Mouse (Mus musculus): ENCODE results near the gene Nrl.

Nrl gene

DNA sequence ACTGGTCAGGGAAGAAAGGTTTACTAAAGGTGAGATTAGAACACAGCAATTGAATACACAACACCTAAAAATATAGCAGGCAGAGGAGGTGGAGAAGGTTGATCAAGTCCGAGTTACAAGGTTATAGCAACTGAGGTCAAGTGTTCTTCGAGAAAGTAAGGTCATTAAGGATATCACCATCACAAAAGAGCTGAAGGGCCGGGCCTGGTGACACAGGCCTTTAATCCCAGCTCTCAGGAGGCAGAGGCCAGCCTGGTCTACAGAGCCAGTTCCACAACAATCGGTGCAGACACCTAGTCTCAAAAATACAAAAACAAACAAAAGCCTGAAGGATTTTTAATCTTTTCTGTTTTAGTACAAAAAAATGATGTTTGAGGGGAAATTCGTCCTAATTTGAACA is 26.6 kb upstream of the Nrl start:
- ChIA-PET CTCF (interaction anchor here in 1 of 4 experiments (0.9 to 1.8 kb wide), 4 partner anchors 9 to 193 kb away, joined by 3 to 9 read pairs (median 6); partner anchors contain the start of genes A730061H03Rik and Psme1), POLR2A (interaction anchor here in 3 of 4 experiments (0.6 to 6.5 kb wide), 32 partner anchors 9 to 1359 kb away, joined by 3 to 96 read pairs (median 3); partner anchors contain the start of genes A730061H03Rik (in 3 of the 3), Dcaf11 (in 3 of the 3), Pck2 (in 3 of the 3) and Psme2 (in 3 of the 3))

- ChIA-PET POLR2A (interaction anchor here in 3 of 4 experiments (0.7 to 3.6 kb wide), 9 partner anchors 9 to 571 kb away, joined by 3 to 48 read pairs (median 16); partner anchors contain the start of genes A730061H03Rik (in 3 of the 3), Dcaf11 (in 3 of the 3), Pck2 (in 2 of the 3) and Gzme (in 1 of the 3)), CTCF (no interaction called here)
Observed at GRCm38 (mm10) chr14:55550191-55550590, 25.4 kb upstream of the Nrl start.

DNA sequence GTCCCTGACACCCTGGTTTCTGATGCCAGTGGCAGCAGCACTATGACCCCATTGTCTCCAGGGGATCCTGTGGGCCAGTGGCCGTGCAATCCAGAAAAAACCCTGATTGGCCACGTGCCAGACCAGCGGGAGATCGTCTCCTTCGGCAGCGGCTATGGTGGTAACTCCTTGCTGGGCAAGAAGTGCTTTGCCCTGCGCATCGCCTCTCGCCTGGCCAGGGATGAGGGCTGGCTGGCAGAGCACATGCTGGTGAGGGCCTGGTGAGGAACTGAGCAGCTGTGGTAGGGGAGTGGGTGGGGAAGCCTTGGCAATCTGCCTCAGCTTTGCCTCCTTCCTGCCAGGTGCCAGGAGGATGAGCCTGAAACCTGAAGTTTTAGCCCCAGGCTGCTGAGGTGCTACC is 19.6 kb upstream of the Nrl start:
- POLR2A ChIA-PET = interaction anchor here in 2 of 4 experiments (0.5 to 8.1 kb wide), 3 partner anchors 10 to 154 kb away, joined by 3 to 96 read pairs (median 5); no protein-coding TSS in a partner anchor

DNA sequence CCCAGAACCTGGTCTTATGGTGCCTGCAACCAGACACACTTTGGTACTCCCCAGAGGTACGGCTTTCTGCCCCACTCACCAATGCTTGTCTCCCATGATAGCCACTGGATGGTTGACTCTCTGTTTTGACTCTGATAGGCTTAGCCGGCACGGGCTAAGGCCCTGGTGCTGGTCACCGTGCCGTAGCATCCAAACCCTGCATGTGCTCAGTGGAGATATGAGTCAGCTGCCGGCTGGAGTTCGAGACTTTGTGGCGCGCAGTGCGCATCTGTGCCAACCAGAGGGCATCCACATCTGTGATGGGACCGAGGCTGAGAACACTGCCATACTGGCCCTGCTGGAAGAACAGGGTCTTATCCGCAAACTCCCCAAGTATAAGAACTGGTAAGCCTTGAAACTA is 17.5 kb upstream of the Nrl start:
- POLR2A ChIA-PET = interaction anchor here in 3 of 4 experiments (0.5 to 8.1 kb wide), 11 partner anchors 9 to 221 kb away, joined by 3 to 96 read pairs (median 7); partner anchors contain the start of genes A730061H03Rik (in 2 of the 3), Dcaf11 (in 2 of the 3), Dhrs4 (in 1 of the 3) and Psme1 (in 1 of the 3)
- CTCF ChIA-PET = interaction anchor here in 1 of 4 experiments (0.5 kb wide), 1 partner anchor 16 kb away, joined by 3 read pairs; no protein-coding TSS in a partner anchor

More for the DNA sequence above, 19.6 kb upstream of the Nrl start:
- CTCF ChIA-PET = interaction anchor here in 1 of 4 experiments (0.7 kb wide), 1 partner anchor 73 kb away, joined by 3 read pairs; no protein-coding TSS in a partner anchor

GRCm38 (mm10) chr14:55540787-55541321 is 16.1 kb upstream of the Nrl start:
- POLR2A ChIA-PET = interaction anchor here in 3 of 4 experiments (0.6 to 8.1 kb wide), 63 partner anchors 7 to 836 kb away, joined by 3 to 96 read pairs (median 4); partner anchors contain the start of genes A730061H03Rik (in 3 of the 3), Dcaf11 (in 3 of the 3), Dhrs4 (in 3 of the 3) and Carmil3 (in 2 of the 3)
- CTCF ChIA-PET = interaction anchor here in 3 of 4 experiments (0.5 to 2.4 kb wide), 10 partner anchors 8 to 419 kb away, joined by 3 to 9 read pairs (median 6); partner anchors contain the start of genes Dhrs4 (in 1 of the 3) and Fitm1 (in 1 of the 3)

DNA sequence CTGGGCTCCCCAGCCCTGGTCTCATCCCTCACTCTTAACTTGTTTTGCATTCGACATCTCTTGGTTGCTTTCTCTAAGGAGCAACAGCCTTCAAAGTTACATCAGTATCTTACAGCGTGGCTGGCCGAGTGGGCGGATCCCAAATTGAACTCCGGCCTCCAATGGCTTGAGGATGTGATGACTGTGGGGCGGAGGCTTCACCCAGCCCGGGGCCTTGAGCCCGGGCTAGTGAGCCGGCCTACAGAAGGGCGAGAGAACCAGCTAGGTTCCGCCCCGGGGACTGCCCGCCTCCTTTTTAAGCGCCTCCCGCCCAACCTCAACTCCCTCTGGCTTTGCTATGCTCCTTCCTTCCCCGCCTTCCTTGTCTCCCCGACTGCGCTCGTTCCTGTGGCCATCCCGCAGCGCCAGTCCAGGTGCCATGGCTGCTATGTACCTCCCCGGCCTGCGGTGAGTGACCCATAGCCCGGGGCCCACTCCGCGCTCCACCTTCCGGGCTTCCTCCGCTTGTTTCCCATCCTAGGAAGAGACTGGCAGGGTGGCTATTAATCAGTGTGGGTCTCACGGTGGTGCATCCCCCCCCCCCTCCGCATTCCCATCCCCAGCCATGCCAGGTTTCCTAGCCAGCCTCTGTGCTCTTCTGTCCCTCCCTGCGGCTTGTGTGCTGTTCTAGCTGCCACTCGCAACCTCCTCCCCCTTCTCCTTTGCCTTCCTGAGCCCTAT is 15.4 kb upstream of the Nrl start, which contains the start of gene Pck2:
Pck2 (plus strand) TSS at position 200 of the 720 bp plus-strand sequence.
- POLR2A ChIA-PET = interaction anchor here (0.5 to 8.1 kb wide), 81 partner anchors 8 to 835 kb away, joined by 3 to 96 read pairs (median 4); partner anchors contain the start of genes A730061H03Rik (in 3 of the 4), Dcaf11 (in 3 of the 4), Emc9 (in 3 of the 4) and Carmil3 (in 2 of the 4)
- CTCF ChIA-PET = interaction anchor here in 3 of 4 experiments (0.5 to 2.4 kb wide), 14 partner anchors 8 to 525 kb away, joined by 3 to 9 read pairs (median 4); partner anchors contain the start of genes A730061H03Rik (in 1 of the 3), Dcaf11 (in 1 of the 3), Dhrs4 (in 1 of the 3) and Fitm1 (in 1 of the 3)

GRCm38 (mm10) chr14:55536116-55536745 is 11.4 kb upstream of the Nrl start:
- CTCF ChIA-PET = interaction anchor here in 3 of 4 experiments (0.5 to 1.6 kb wide), 11 partner anchors 8 to 200 kb away, joined by 3 to 8 read pairs (median 3); partner anchors contain the start of genes Carmil3 (in 1 of the 3), Dhrs4 (in 1 of the 3), Nrl (in 1 of the 3) and Tinf2 (in 1 of the 3)
- POLR2A ChIA-PET = interaction anchor here (0.5 to 2.9 kb wide), 20 partner anchors 11 to 186 kb away, joined by 3 to 26 read pairs (median 4); partner anchors contain the start of genes A730061H03Rik (in 2 of the 4), Dcaf11 (in 2 of the 4), Carmil3 (in 1 of the 4) and Dhrs4 (in 1 of the 4)

DNA sequence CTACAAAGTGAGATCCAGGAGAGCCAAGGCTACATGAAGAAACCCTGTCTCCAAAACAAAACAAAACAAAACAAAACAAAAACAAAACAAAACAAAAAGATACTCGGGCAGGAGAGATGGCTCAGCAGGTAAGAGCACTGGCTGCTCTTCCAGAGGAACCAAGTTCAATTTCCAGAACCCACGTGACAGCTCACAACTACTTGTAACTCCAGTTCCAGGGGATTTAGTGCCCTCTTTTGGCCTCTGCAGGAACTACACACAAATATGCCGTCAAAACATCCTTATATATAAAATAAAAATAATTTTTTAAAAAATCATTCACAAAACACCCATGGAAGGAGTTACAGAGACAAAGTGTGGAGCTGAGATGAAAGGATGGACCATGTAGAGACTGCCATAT is 3.2 kb upstream of the Nrl start:
- ChIA-PET CTCF (interaction anchor here (0.5 to 2.3 kb wide), 22 partner anchors 8 to 439 kb away, joined by 3 to 13 read pairs (median 5); partner anchors contain the start of genes Dhrs4 (in 2 of the 4), A730061H03Rik (in 1 of the 4), Carmil3 (in 1 of the 4) and Pck2 (in 1 of the 4)), POLR2A (interaction anchor here in 3 of 4 experiments (0.7 to 2.5 kb wide), 7 partner anchors 9 to 37 kb away, joined by 3 to 11 read pairs (median 4); partner anchors contain the start of genes Pck2 (in 3 of the 3), A730061H03Rik (in 1 of the 3), Carmil3 (in 1 of the 3) and Dcaf11 (in 1 of the 3))

DNA sequence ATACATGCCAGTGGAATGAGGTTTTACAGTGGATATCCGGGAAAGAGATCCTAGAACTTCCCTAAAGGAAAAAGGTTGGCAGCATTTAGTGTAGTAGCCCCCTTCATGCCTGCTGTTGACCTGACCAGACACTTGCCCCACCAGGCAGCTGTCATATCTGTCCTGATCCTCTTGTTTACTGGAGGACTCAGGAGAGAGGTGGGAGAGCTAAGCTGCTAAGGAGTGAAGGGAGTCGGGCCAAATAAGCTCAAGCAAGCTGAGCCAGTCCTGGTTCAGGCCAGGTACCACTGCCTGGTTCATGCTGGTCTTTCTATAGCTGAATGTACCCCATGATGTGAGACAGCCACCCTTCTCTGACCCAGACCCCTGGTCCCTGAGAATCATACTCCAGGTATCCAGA is 1.9 kb upstream of the Nrl start:
- ChIA-PET POLR2A (interaction anchor here in 2 of 4 experiments (1.7 to 2.5 kb wide), 2 partner anchors 13 kb away, joined by 9 to 11 read pairs; partner anchors contain the start of gene Pck2 (in 2 of the 2)), CTCF (interaction anchor here in 3 of 4 experiments (0.6 to 2.3 kb wide), 9 partner anchors 9 to 405 kb away, joined by 3 to 13 read pairs (median 5); no protein-coding TSS in a partner anchor)

GRCm38 (mm10) chr14:55524062-55524461 is 719 bp downstream of the Nrl start:
- CTCF ChIA-PET = interaction anchor here in 3 of 4 experiments (0.7 to 2.1 kb wide), 5 partner anchors 8 to 253 kb away, joined by 3 to 5 read pairs (median 5); partner anchors contain the start of gene Dhrs4 (in 2 of the 3)
- POLR2A ChIA-PET = interaction anchor here in 2 of 4 experiments (1.1 to 1.9 kb wide), 8 partner anchors 10 to 310 kb away, joined by 3 to 11 read pairs (median 4); partner anchors contain the start of genes A730061H03Rik (in 1 of the 2), Dcaf11 (in 1 of the 2) and Pck2 (in 1 of the 2)

DNA sequence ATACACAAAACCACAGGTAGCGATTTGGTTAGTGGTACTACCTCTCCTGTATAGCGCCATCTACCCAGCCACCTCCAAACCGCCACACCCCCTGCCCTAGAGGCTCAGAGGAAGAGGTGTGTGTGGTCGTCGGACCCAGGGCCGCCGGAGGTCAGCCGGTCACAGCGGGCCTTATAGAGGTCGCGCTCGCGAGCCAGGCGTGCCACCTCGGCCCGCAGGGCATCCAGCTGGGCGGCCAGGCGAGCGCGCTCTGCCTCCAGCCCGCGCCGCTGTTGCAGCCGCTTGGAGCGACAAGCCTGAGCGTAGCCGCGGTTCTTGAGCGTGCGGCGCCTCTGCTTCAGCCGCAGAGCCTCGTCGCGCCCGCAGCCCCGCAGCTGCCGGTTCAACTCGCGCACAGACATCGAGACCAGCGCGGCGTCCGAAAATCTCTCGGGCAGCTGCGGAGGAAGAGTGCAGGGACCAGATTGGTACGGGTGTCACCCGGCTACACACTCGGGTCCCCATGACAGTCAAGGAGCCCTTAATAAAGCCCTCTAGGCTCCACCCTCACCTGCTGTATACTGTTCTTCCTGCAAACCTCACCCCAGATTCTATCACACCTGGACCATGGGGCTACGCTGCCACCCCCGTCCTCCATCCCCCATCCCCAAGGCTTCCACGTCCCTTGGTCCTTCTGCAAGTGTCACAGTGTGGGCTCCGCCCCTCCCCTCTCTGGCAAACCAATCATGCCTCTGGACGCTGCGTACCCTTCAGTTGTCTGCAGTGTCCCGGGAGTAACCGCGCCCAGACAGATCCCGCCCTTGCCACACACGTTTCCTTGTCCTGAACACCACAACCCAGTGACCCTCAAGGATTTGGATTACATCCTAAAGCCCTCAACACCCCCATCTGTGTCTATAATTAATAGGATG is 4.1 kb downstream of the Nrl start:
- POLR2A ChIA-PET = interaction anchor here in 1 of 4 experiments (1.4 to 2.2 kb wide), 3 partner anchors 10 to 33 kb away, joined by 5 to 7 read pairs (median 5); partner anchors contain the start of gene Cpne6
- CTCF ChIA-PET = interaction anchor here in 3 of 4 experiments (0.5 to 2.2 kb wide), 7 partner anchors 10 to 399 kb away, joined by 3 to 10 read pairs (median 4); no protein-coding TSS in a partner anchor

GRCm38 (mm10) chr14:55519604-55520003 is 5.2 kb downstream of the Nrl start:
- ChIA-PET CTCF (interaction anchor here in 3 of 4 experiments (0.7 to 2.2 kb wide), 7 partner anchors 14 to 398 kb away, joined by 3 to 10 read pairs (median 5); no protein-coding TSS in a partner anchor), POLR2A (interaction anchor here in 2 of 4 experiments (0.5 to 2.2 kb wide), 7 partner anchors 9 to 38 kb away, joined by 3 to 7 read pairs (median 3); partner anchors contain the start of genes Cpne6 (in 1 of the 2) and Pck2 (in 1 of the 2))

DNA sequence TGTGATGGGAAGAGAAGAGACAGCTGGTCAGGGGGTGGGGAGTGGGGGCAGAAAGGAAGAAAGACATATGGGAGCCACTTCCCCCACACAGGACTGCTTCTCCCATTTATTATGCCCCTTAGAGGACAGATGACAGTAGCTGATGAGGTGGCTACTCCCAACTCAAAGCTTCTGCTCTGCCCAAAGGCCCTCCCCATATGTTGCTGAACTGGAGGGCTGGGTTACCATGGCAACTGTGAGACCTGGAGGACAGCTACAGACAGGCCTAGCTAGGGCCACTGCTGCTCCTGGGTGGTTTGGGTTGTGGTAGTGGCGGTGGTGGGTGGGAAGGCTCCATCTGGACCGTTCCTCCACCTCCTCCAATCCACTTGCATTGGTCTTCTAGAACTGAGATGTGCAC is 5.9 kb downstream of the Nrl start:
- POLR2A ChIA-PET = interaction anchor here in 3 of 4 experiments (0.5 to 2.2 kb wide), 8 partner anchors 8 to 38 kb away, joined by 3 to 7 read pairs (median 4); partner anchors contain the start of genes Pck2 (in 2 of the 3) and Cpne6 (in 1 of the 3)
- CTCF ChIA-PET = interaction anchor here (0.6 to 2.2 kb wide), 14 partner anchors 8 to 1586 kb away, joined by 3 to 20 read pairs (median 5); partner anchors contain the start of gene Dhrs4 (in 1 of the 4)

- CTCF ChIA-PET = interaction anchor here (0.5 to 2.4 kb wide), 8 partner anchors 9 to 1345 kb away, joined by 3 to 14 read pairs (median 4); partner anchors contain the start of genes Dhrs4 (in 1 of the 4) and Nrl (in 1 of the 4)
- POLR2A ChIA-PET = interaction anchor here in 1 of 4 experiments (0.8 to 1.6 kb wide), 4 partner anchors 13 to 57 kb away, joined by 3 to 6 read pairs (median 3); partner anchors contain the start of gene Pck2
Observed at GRCm38 (mm10) chr14:55515846-55516245, 8.9 kb downstream of the Nrl start.

DNA sequence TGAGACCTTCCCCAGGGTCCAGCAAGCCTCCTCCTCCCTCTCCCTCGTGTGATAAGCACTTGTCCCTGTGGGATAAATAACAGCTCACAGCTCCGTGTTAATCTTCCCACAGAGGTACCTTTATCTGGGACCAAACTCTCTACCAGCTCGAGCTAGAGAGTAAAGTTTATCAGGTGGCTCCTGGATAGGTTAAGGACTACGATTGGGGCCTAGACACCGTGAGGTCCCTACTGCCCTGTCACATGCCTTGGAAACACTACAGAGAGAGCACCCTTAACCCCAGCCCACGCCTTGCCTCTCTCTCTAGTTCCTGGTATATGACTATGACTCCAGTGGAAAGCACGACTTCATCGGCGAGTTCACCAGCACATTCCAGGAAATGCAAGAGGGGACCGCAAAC is 10.9 kb downstream of the Nrl start:
- POLR2A ChIA-PET = interaction anchor here in 1 of 4 experiments (1.0 kb wide), 1 partner anchor 11 kb away, joined by 3 read pairs; the partner anchor contains the start of gene Nrl
- CTCF ChIA-PET = interaction anchor here in 3 of 4 experiments (0.5 to 1.4 kb wide), 4 partner anchors 8 to 17 kb away, joined by 3 to 9 read pairs (median 6); no protein-coding TSS in a partner anchor
